Mouse (Mus musculus) cerebellum, adult 11-12 months (tissue): ENCODE measurements around the gene Dnaic2.

Experiments
- DNase-seq: peaks from one replicate; pipeline ENCODE4 v3.0.0; 2022

Dnaic2 gene

GRCm38 (mm10) chr11:114726965-114727825, at the start of gene Dnaic2:
Dnaic2 (plus strand) TSS chr11:114727408.
- DNase-seq = peak; percentile 60

DNA sequence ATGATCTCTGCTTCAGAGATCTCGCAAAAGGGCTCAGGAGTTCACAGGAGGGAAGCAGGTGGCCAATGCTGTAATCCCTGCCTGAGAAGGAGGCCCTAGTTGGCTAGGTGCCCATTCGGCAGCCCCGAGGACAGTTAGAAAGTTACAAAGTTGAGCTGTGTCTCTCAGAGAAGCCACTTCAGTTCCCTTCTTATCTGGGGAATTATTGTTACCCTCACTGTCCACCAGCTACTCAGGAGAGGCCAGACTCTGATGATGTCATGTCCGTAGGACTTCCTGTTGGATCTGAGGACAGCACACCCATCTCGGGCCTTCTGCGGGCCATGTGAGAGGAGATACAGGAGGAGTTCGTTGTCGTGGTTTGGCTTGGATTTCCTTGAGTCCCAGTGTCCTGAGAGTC, 47.6 kb upstream of the Dnaic2 start:
- peak; percentile 68 for DNase-seq

GRCm38 (mm10) chr11:114680291-114680690, 46.9 kb upstream of the Dnaic2 start:
- peak; percentile 64 for DNase-seq

DNA sequence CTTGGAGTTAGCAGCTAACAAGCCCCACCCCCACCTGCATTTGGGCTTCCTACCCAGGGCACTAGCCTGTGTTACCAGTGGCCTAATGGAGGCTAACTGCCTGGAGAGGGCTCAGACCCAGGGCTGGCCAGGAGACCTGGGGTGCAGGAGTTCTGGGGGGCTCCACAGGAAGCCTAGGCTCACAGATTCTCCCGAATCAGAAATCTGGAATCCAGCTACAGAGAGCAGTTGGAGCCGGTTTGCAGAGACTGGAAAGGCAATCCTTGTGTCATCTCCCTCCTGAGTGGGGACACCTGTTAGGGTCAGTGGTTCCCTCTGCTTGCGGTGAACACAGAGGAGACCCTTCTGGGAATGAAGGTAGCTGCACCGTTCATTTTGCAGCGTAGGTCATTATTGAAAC, 46.2 kb upstream of the Dnaic2 start:
- peak; percentile 67 for DNase-seq

GRCm38 (mm10) chr11:114682321-114682900, 44.8 kb upstream of the Dnaic2 start:
- DNase-seq = no peak

DNA sequence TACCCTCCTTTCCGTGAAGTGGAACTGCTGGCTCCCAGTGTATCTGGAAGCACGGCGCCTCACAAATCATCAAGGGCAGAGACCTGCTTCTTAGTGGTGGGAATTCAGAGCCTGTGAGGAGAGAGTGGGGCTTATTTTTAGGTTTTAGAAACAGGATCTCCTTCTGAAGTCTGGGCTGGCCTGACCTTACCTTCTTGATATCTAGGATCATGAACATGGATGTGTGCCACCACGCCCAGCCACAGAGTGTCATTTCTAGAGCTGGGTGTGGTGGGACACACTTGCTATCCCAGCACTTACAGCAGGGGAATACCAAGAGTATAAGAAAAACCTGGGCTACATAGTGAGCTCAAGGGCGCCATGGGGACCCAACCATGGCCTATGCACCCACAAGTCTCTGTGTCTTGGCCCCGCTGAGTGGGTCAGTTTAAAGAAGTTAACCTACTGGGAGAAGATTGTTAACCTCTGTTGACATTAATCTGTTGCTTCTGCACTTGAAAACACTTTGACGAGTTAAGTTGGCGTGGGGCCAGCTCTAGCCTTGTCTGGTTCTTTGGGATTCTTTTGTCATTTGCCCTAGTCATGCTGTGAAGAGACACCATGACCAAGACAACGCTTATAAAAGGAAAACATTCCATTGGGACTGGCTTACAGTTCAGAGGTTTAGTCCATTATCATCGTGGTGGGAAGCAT, 44.0 kb upstream of the Dnaic2 start:
- DNase-seq = peak; percentile 65

DNA sequence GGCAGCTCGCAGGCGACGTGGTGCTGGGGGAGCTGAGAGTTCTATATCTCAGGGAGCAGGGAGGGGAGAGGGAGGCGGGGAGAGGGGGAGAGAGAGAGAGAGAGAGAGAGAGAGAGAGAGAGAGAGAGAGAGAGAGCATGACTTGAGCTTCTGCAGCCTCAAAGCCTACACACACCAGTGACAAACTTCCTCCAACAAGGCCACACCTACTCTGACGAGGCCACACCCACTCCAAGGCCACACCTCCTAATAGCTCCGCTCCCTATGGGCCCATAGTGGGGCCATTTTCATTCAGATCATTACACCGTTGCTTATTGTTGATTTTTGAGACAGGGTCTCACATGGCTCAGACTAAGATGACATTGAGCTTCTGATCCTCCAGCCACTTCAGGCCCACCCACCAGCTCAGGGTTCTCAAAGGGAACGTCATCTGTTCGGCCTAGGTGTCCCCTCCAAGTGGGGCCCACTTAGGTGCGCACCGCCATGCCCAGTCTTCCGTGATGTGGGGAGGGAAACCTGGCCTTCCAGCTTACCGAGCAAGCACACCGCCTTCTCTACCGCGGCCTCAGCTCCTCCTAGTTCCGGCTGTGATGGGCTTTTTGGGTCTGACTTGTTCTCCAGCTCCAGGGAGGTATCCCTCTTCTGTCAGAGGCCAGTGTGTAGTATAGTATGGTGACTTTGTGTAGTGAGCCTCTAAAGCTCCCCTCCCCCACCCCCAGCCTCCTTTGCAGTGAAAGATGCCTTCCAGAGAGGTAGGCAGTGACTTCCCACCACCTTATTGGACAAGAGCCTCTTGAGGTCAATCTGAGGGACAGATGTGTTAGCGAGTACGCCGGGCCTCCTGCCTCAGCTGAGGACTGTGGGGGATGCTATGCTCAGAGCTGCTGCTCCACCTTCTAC, 43.2 kb upstream of the Dnaic2 start:
- DNase-seq = peak; percentile 73

DNA sequence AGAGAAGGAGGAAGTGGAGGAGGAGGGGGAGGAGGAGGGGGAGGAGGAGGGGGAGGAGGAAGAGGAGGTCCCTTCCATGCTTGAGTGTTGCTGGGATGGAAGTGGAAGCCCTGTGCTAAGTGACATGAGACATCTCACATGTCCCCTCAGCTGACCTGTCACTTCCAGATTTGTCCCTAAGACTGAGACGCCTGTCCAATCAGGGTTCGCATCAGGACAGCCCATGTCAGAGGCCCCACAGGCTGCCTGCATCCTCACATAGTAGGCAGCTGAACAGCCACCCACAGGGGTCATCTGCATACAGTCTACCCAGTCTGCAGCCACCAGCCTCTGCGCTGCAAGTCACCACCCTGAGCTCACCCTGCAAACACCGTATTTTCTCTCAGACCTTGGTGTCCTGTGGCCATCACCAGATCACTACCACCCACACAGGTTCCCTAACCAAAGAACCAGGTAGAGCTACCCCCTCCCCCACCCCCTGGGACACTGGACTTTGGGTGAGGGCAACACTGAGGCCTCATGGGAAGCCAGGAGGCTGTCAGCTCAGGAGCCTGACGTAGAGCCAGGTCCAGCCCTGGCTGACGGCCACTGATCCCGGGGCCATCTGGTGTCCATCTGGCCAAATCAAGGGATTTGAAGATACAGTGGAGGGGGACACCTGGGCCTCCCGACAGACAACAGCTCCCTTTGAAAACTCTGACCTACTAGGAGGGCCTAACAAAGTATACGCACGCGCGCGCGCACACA, 42.4 kb upstream of the Dnaic2 start:
- peak; percentile 99 for DNase-seq

- no peak for DNase-seq
These were observed 41.6 kb upstream of the Dnaic2 start for GRCm38 (mm10) chr11:114685526-114686040.

- peak; percentile 69 for DNase-seq
These were observed 40.8 kb upstream of the Dnaic2 start for GRCm38 (mm10) chr11:114686221-114686959.

- DNase-seq = no peak
These were observed 39.5 kb upstream of the Dnaic2 start for GRCm38 (mm10) chr11:114687574-114688188.

DNA sequence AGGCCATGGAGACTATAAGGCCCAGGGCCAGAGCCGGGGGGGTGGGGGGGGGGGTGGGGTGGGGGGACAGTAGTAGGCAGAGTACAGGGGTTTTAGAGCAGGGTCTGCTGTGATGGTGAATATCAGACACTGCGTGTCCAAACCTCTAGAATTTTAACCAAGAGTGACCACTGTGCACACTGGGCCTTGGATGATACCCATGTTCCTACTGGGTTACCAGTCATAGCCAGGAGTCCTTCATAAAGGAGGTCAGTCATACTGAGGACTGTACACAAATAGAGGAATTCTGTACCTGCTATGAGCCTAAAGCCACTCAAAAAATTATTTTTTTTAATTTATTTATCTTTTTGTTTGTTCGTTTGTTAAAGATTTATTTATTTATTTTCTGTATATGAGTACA, 38.5 kb upstream of the Dnaic2 start:
- DNase-seq = no peak

DNA sequence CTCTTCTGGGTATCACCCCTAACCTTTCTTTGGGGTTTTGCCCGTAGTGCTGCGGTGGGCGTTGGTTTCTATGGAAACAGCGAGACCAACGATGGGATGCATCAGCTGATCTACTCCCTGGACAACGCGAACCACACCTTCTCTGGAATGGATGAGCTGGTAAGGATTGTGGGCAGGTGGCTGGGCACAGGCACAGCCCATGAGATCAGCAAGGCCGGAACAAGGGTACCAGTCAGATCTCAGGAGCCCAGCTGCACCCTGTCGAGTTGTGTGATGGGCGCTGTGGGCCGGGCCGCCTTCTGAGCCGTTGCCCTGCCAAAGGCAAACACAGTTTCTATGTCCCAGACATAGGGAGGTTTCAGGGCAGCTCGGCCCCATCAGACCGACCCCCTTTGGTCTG, 37.0 kb upstream of the Dnaic2 start:
- peak; percentile 73 for DNase-seq

DNA sequence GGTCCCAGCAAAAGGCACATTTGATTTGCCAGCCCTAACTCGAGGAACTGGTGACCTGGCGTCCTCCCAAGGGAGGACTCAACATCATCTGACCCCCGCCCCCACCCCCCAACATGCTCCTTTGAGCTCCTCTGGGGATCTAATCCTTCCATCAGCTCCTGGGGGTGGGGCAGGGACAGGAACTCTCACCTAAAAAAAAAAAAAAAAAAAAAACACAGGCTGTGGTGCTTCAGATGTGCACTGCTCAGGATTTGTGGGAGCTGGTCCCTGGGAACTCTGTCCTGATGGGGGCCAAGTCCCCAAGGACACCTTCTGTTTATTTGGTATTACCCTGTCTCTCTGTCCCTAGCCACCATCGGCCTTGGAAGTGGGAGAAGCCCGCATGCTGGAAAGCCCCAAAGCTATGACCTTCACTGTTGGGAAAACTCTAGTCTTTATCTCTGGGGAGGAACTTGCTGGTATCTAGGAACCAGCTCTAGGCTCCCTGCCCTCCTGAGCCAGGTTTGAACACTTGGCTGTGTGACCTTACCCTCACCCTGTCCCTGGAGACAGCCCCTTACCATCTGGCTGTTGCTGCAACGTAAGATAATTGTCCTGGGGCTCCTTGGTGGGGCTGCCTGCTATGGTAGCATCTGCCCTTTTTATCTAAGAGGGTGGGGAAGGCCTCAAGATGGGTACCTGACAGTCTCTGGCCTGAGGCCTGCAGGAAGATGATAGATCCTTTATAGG, 35.6 kb upstream of the Dnaic2 start:
- no peak for DNase-seq

- no peak for DNase-seq
These were observed 34.6 kb upstream of the Dnaic2 start for GRCm38 (mm10) chr11:114692601-114693000.

DNA sequence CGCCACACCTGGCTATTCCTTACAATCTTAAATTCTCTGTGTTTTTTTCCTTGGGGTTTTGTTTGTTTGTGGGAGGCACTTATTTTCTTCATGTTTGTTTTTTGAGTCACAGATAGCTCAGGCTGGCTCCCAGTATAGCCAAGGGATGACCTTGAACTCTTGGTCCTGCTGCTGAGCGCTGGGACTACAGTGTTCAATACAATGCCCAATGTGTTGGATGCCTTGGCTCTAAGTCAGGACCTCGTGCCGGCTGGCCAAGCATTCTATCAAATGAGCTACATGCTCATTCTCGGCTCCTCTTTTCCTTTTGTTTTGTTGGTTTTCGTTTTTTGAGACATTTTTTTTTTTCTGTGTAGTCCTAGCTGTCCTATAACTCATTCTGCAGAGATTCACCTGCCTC, 33.8 kb upstream of the Dnaic2 start:
- DNase-seq = no peak

DNA sequence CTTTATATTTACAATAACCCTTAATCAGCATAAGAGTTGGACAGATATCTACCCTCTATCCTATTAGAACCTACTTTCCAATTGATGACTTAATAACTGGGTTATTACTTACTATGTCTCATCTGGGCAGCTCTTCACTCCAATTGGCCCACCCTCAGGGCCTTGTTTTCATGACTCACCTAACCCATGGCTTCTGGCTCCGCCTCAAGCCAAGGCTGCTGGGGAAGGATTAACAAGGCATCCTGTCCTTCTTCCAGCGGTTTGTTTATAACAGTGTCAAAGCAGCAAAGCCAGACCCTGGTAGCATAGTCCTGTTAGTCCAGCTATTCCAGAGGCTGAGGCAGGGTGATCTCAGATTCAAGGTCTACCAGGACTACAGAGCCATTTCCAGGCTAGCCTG, 32.8 kb upstream of the Dnaic2 start:
- no peak for DNase-seq

- DNase-seq = no peak
These were observed 28.7 kb upstream of the Dnaic2 start for GRCm38 (mm10) chr11:114698496-114698895.

DNA sequence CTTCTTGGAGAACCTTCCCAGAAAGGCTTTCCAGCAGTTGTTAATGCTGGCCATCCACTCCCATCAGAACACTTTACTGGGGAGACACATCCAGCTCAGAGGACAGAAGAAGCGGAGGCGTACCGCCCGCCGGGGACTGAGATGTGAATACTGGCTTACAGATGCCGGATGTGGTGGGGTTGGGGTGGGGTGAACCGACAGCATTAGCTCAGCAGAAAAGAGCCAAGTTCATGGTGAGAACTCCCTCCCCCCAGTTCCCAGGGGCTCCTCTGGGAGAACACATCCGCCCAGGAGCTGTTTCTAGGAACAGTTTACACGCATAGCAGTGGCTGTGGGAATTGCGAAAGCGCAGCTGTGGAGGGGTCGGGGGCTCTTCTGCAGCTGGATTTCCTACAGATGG, 27.7 kb upstream of the Dnaic2 start:
- DNase-seq = no peak
